ENCODE assay signal across 9 mouse cellular contexts in genomic region chr9:91365664-91366063, GRCm38 (mm10). TPM values are rescaled to one million over a fixed set of nuclear protein-coding genes. Genes with fewer than 3 reads are reported as not detected.
DNase-seq lines count a peak whose midpoint lies in the region; ATAC-seq and TF ChIP-seq lines count a peak whose summit lies in the region.
"Had no signal": no experiment of that assay in that cellular context is flagged by ENCODE, and none has a peak within 500 bp of the region (broad histone marks: within the 10 kb centered on the region; RNA-seq: fewer than 3 reads in every experiment).

TSS of gene Zic1 (minus strand) at chr9:91365810.

- no peak within 1 kb of the TSS for H3K27ac ChIP-seq in heart, adult 2 months
- H3K27ac ChIP-seq in ES-Bruce4 (ENCODE audit: insufficient read depth, low read length): no peak within 1 kb of the TSS
- H3K27ac ChIP-seq in neural tube, embryonic 12.5 days: peak within 1 kb of the TSS; percentile 98
- H3K27ac ChIP-seq: macrophage had no signal

- DNase-seq in heart, adult 2 months: no peak
- no peak for DNase-seq in heart, adult 9 months (ENCODE audit: low spot score in 2 of 2)
- DNase-seq in embryo, embryonic 11 days: peak; percentile 91
- DNase-seq in layer of hippocampus, postnatal 25 days (ENCODE audit: extremely low spot score in 1 of 2, low spot score in 1 of 2): no peak
- no peak for DNase-seq in gastrocnemius, postnatal 36 days

- TF ChIP-seq POLR2A in heart, adult 2 months (IDR thresholded peaks at IDR 0.05; ENCODE audit: insufficient read depth, low read depth, low read length): no peak
- no peak for TF ChIP-seq POLR2A in ES-Bruce4 (IDR thresholded peaks at IDR 0.05; ENCODE audit: insufficient read depth, low read length)

- 3% methylated on average over 33 of the region's 33 CpGs for WGBS in heart, adult 2 months
- WGBS in neural tube, embryonic 12.5 days: 0% methylated on average over 33 of the region's 33 CpGs

- no peaks in the 10 kb centered on the region for H3K4me1 ChIP-seq in heart, adult 2 months (ENCODE audit: control insufficient read depth, insufficient read depth, low read length)
- H3K4me1 ChIP-seq in ES-Bruce4 (ENCODE audit: control insufficient read depth, insufficient read depth, low read length): no peaks in the 10 kb centered on the region
- H3K4me1 ChIP-seq in neural tube, embryonic 12.5 days: no peaks in the 10 kb centered on the region; the same call in 1 of the 2 replicates

- TF ChIP-seq CTCF in heart, adult 2 months (IDR thresholded peaks at IDR 0.05): no peak
- no peak for TF ChIP-seq CTCF in ES-Bruce4 (IDR thresholded peaks at IDR 0.05; ENCODE audit: low read depth, low read length)

- no peaks in the 10 kb centered on the region for H3K79me2 ChIP-seq in heart, adult 2 months (replicated peaks; ENCODE audit: control insufficient read depth, insufficient read depth, low read length)

- H3K27me3 ChIP-seq in heart, adult 2 months (ENCODE audit: control insufficient read depth, insufficient read depth, low read length): peaks cover 37% of the 10 kb centered on the region
- peaks cover 46% of the 10 kb centered on the region for H3K27me3 ChIP-seq in ES-Bruce4 (ENCODE audit: control insufficient read depth, insufficient read depth, low read length, poor library complexity, severe bottlenecking)
- peaks cover 37% of the 10 kb centered on the region for H3K27me3 ChIP-seq in neural tube, embryonic 12.5 days (replicated peaks)

- peak; percentile 83 for ATAC-seq in neural tube, embryonic 12.5 days (ENCODE audit: low FRiP score, low read depth)
- ATAC-seq in erythroblast, adult 5-6 weeks (replicated peaks; ENCODE audit: low FRiP score, poor library complexity, severe bottlenecking): no peak

- no peak within 1 kb of the TSS for H3K9ac ChIP-seq in heart, adult 2 months (ENCODE audit: low read depth, low read length)
- peak within 1 kb of the TSS; percentile 38; the same call in 1 of the 2 replicates for H3K9ac ChIP-seq in ES-Bruce4 (ENCODE audit: low read depth, poor library complexity, severe bottlenecking)
- H3K9ac ChIP-seq in neural tube, embryonic 12.5 days: peak within 1 kb of the TSS; percentile 98

- no peaks in the 10 kb centered on the region for H3K36me3 ChIP-seq in heart, adult 2 months (ENCODE audit: control insufficient read depth, insufficient read depth, low read length)
- H3K36me3 ChIP-seq in ES-Bruce4 (ENCODE audit: control insufficient read depth, insufficient read depth, low read length, poor library complexity, severe bottlenecking): no peaks in the 10 kb centered on the region
- peaks cover 12% of the 10 kb centered on the region; the same call in 1 of the 2 replicates for H3K36me3 ChIP-seq in neural tube, embryonic 12.5 days

- H3K9me3 ChIP-seq in ES-Bruce4 (replicated peaks; ENCODE audit: control insufficient read depth, insufficient read depth, low read length, poor library complexity, severe bottlenecking): no peaks in the 10 kb centered on the region
- no peaks in the 10 kb centered on the region for H3K9me3 ChIP-seq in neural tube, embryonic 12.5 days

- peak within 1 kb of the TSS; percentile 41 for H3K4me3 ChIP-seq in heart, adult 2 months
- peak within 1 kb of the TSS; percentile 56 for H3K4me3 ChIP-seq in ES-Bruce4 (ENCODE audit: low read depth, low read length)
- H3K4me3 ChIP-seq in neural tube, embryonic 12.5 days: peak within 1 kb of the TSS; percentile 82

- intact Hi-C loops in heart, adult 2 months (cut with DNase I): no loop called here
- intact Hi-C loops in gastrocnemius, postnatal 36 days (cut with DNase I): no loop called here

- TF ChIP-seq EP300 in heart, adult 2 months (IDR thresholded peaks at IDR 0.05; ENCODE audit: insufficient read depth, low read depth, low read length): no peak
- no peak for TF ChIP-seq EP300 in ES-Bruce4 (IDR thresholded peaks at IDR 0.05; ENCODE audit: insufficient read depth, low read depth, low read length)

- H3K4me2 ChIP-seq in neural tube, embryonic 12.5 days (replicated peaks): peak within 1 kb of the TSS; percentile 60

RNA-seq across cellular contexts. Expression of gene Zic1, which starts in this region (rescaled TPM):
- not detected for total RNA-seq in heart, adult 2 months (2021)
- 0.08 TPM in 1 of 2 replicates, not detected in the other for polyA plus RNA-seq in heart, adult 2 months (2012; rRNA removed)
- polyA plus RNA-seq in ES-Bruce4 (2011; ENCODE audit: insufficient read depth, insufficient read length, low read depth, missing spikeins): 0.13 TPM in 1 of 2 replicates, not detected in the other
- total RNA-seq in layer of hippocampus, postnatal 25 days (2021): 10 to 100 TPM; 10.1 to 13.2 TPM
- 19.0 and 19.9 TPM in 2 replicates for polyA plus RNA-seq in neural tube, embryonic 12.5 days (2016; fragmentation: Nextera tagmentation; extraction: Ambion mirVana)
- 1 to 10 TPM; 1.3 to 2.8 TPM for total RNA-seq in gastrocnemius, postnatal 36 days (2021)
- total RNA-seq in erythroblast, adult 5-6 weeks (2015; ENCODE audit: low replicate concordance): not detected in 2 replicates
- not detected in 2 replicates for total RNA-seq in erythroblast, adult 5-6 weeks (2017; ENCODE audit: low replicate concordance)
- polyA plus RNA-seq: macrophage had no signal

Comparison
In these comparisons a context has a peak if more than half of its experiments do, and no peak if none do; other contexts are left out.
1. RNA of gene Zic1 (polyA plus RNA-seq): 19.0 to 19.9 TPM in neural tube, embryonic 12.5 days; 0.13 TPM in ES-Bruce4 and 0.08 TPM in heart, adult 2 months; every median in the first group is over 10 times any median in the second.
2. Peak in every context shown above with its lines, with median percentiles within 50 percentile points of each other: H3K4me3 ChIP-seq.